In the genomic region with DNA sequence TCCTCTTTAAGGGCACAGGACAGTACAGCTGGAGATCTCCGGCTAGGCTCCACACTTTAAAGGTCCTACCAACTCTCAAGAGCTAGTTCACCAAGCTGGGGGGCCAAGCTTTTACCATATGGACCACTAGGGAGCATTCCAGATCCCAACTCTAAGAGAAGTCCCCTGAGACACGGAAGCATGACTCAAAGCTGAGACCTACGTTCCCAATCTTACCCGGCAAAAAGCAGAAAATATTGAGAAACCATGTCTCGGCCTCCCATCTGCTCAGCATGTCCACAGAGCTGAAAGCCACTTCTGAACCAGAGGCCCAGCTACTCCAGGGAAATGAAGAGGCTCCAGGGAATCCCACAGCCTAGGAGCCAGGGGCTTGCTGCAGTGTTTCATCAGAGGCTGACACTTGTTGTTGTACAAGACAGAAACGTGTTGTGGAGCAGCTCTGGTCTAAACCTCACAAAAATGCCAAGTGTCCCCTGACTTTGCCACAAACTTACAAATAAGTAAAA, we compare ENCODE assay signal across 16 mouse cellular contexts.
DNase-seq lines count a peak whose midpoint lies in the region; TF ChIP-seq lines count a peak whose summit lies in the region.
"Had no signal": no experiment of that assay in that cellular context is flagged by ENCODE, and none has a peak within 500 bp of the region (broad histone marks: within the 10 kb centered on the region; RNA-seq: fewer than 3 reads in every experiment).

No protein-coding gene starts in this region.

- H3K9me3 ChIP-seq in heart, embryonic 10.5 days = no peaks in the 10 kb centered on the region
- H3K9me3 ChIP-seq: embryonic facial prominence, embryonic 13.5 days; forebrain, embryonic 12.5 days; hindbrain, embryonic 13.5 days had no signal

- H3K27ac ChIP-seq in heart, embryonic 10.5 days = no peak overlapping the region
- peak overlapping the region; percentile 36; the same call in 1 of the 2 replicates for H3K27ac ChIP-seq in spleen, adult 2 months (ENCODE audit: insufficient read depth, low read length)
- H3K27ac ChIP-seq: forebrain, embryonic 12.5 days; hindbrain, embryonic 13.5 days; hindbrain, postnatal 0 days had no signal

- no peaks in the 10 kb centered on the region for H3K27me3 ChIP-seq in heart, embryonic 10.5 days (ENCODE audit: insufficient read depth, poor library complexity, severe bottlenecking)
- H3K27me3 ChIP-seq in spleen, adult 2 months (ENCODE audit: control insufficient read depth, insufficient read depth, low read length) = no peaks in the 10 kb centered on the region
- H3K27me3 ChIP-seq: embryonic facial prominence, embryonic 13.5 days; forebrain, embryonic 12.5 days; hindbrain, embryonic 13.5 days had no signal

- H3K36me3 ChIP-seq in heart, embryonic 10.5 days = no peaks in the 10 kb centered on the region
- no peaks in the 10 kb centered on the region for H3K36me3 ChIP-seq in spleen, adult 2 months (ENCODE audit: control insufficient read depth, insufficient read depth, low read length)
- H3K36me3 ChIP-seq: embryonic facial prominence, embryonic 13.5 days; forebrain, embryonic 12.5 days; hindbrain, embryonic 13.5 days had no signal

- TF ChIP-seq CTCF in spleen, adult 2 months (IDR thresholded peaks at IDR 0.05; ENCODE audit: extremely low read depth, insufficient read depth, insufficient read length, insufficient replicate concordance) = no peak

- WGBS in heart, embryonic 10.5 days = 87% methylated on average over 6 of the region's 6 CpGs
- WGBS in spleen, adult 2 months = 90% methylated on average over 6 of the region's 6 CpGs

- H3K4me1 ChIP-seq in heart, embryonic 10.5 days = no peaks in the 10 kb centered on the region
- H3K4me1 ChIP-seq in spleen, adult 2 months (ENCODE audit: control insufficient read depth, insufficient read depth, insufficient read length) = peaks cover 32% of the 10 kb centered on the region
- H3K4me1 ChIP-seq: forebrain, embryonic 12.5 days; hindbrain, embryonic 13.5 days had no signal

- DNase-seq in adrenal gland, postnatal 14 days = peak; percentile 63
- no peak for DNase-seq in adrenal gland, adult 8-10 months
- DNase-seq in heart, adult 11 months = peak; percentile 93
- DNase-seq in heart, embryonic 10.5 days (ENCODE audit: low spot score) = no peak
- no peak for DNase-seq in spleen, adult 2 months (ENCODE audit: low read depth in 1 of 2, low spot score in 2 of 2)
- no peak for DNase-seq in spleen, adult 12 weeks (ENCODE audit: low spot score)
- DNase-seq in kidney, postnatal 10 days = no peak
- DNase-seq: cerebellum, adult 18-20 months; cerebellum, adult 9-11 months; cerebellum, postnatal 36 days; forebrain, postnatal 0 days; kidney, adult 11 months had no signal

- H3K4me3 ChIP-seq in heart, embryonic 10.5 days = no peak overlapping the region
- H3K4me3 ChIP-seq in spleen, adult 2 months (ENCODE audit: extremely low read depth, insufficient read depth, insufficient read length) = no peak overlapping the region
- H3K4me3 ChIP-seq: embryonic facial prominence, embryonic 13.5 days; forebrain, embryonic 12.5 days; hindbrain, embryonic 13.5 days had no signal

- no peak for TF ChIP-seq POLR2A in spleen, adult 2 months (IDR thresholded peaks at IDR 0.05; ENCODE audit: low read depth, low read length)

Comparison
In these comparisons a context has a peak if more than half of its experiments do, and no peak if none do; other contexts are left out.
1. DNase-seq: peak in adrenal gland, postnatal 14 days (single experiment) and heart, adult 11 months (single experiment); none in adrenal gland, adult 8-10 months (single experiment), heart, embryonic 10.5 days (single experiment), spleen, adult 2 months (0 of 2), spleen, adult 12 weeks (single experiment) and kidney, postnatal 10 days (single experiment).